Mouse (Mus musculus) cerebellum, adult 9-11 months (tissue): ENCODE measurements around the gene Spop.

Experiments
- DNase-seq: peaks from one replicate; pipeline ENCODE4 v3.0.0; 2022

The Spop gene

DNA sequence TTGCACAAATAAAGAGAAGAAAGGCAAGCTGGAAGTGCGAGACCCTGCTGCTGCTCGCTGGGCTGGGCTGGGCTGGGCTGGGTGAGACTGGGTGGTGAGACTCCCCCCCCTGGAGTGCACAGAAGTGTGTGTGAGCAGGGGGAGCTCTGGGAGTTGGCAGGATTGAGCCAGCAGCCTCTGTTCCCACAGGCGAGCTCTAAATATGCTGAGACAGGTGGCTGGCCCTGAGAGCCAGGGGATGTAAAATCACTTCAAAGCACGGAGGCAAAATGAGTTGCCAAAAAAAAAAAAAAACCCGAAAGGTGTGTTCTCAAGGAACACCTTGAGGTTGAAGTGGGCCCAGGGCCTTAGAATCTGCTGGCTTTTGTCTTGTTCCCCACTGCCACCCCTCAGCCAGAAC is 22.1 kb upstream of the Spop start:
- peak; percentile 90 for DNase-seq

DNA sequence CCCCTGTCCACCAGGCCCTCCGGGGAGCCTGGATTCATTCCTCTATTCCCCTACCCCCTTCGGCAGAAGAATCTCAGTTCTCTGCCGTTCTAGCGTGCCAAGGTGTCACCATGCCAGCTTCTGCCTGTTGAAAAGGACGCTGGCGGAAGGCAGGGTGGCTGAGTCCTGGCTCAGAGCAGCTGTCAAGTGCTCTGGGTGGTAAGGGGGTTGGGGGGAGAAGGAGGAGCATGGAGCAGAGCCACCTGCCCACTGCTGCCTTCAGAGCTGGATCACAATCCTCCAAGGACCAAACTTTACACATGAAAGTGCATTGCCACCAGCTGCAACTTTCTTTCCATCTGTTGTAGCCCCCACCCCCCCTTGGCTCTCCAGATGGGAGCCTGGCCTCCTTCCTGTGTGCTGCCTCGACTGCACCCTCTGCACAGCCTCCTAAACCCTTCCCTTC is 21.6 kb upstream of the Spop start:
- DNase-seq: peak; percentile 93

- peak; percentile 47 for DNase-seq
Observed at GRCm38 (mm10) chr11:95392708-95393499, 21.0 kb upstream of the Spop start.

GRCm38 (mm10) chr11:95393500-95393816 is 20.4 kb upstream of the Spop start:
- peak; percentile 43 for DNase-seq

GRCm38 (mm10) chr11:95394112-95394511 is 19.8 kb upstream of the Spop start:
- peak; percentile 52 for DNase-seq

GRCm38 (mm10) chr11:95396548-95396947 is 17.3 kb upstream of the Spop start:
- DNase-seq: peak; percentile 81

DNA sequence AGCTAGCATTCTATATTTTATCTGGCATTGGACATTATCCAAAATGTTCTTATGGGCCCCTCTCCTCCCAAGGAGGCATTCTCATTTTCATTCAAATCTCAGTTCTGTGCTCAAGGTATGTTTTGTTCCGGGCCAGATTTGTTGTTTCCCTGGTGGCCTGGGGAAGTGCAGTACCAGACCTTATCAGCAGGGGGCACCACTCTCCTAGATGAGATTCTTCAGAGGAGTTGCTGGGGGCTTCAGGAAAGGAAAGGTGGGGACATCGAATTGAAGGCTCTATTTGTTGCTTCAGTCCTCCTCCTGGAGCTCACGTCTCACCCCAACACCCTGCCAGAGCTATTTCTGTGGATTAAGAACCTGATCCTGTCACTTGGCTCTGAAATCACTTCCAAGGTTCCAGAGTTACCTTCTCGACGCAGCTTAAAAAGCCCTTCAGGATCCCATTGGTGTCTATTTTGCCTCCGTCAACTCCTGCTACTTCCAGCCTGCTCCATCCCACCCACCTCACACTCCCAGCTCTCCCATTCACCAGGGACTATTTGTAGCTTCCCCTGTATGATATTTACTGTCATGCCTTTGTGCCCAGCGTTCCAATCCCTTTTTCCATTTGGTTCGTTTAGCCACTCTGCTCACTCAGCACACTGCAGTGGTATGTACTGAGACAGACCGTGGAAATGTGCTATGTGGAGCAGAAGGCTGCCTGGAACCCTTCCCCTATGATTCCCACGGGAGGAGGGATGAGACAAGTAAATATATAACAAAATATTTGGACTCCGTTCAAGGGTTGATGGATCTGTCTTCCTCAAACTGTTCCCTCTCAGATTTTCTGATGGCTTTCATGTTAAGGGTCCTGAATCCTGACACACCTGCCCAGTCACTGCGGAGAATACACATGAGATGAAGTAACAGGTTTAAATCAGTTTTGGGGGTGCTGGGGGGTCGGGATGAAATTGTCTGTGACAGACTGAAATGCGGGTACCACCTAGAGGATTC is 15.7 kb upstream of the Spop start:
- DNase-seq: peak; percentile 83

- DNase-seq: peak; percentile 63
Observed at GRCm38 (mm10) chr11:95399520-95400020, 14.3 kb upstream of the Spop start.

DNA sequence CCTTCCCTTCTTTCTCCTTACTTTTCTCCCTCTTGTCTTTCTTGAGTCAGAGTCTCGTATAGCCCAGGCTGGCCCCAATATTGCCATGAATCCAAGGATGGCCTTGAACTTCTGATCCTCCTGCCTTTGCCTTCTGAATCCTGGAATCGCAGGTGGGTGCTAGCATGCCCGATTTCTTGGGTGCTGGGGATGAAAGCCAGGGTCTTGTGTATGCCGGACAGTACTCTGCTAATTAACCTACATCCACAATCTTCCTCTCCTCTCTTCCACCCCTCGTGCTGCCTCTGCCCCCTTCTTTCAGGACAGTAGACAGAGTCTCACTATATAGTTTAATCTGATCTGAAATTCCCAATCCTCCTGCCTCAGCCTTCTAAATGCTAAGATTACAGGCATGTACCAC is 12.3 kb upstream of the Spop start:
- peak; percentile 53 for DNase-seq

DNA sequence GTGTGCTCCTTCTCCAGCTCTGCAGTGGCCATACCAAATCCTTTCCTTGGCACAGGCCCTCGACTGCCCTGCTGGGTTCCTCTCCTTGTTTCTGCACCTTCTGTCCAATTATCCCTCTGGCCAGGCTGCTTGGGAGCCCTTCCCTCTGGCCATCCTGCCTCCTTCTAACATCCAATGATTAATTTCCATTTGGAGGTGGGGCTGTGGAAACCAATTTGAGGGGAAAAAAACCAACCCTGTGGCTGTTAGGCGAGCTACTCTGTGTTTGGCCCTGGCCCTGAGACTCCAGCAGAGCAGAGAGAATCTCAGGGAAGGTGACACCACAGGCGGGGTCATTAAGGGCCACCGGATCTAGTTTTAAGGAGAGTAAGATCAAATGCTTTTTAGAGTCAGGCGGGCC is 11.7 kb upstream of the Spop start:
- peak; percentile 95 for DNase-seq

DNA sequence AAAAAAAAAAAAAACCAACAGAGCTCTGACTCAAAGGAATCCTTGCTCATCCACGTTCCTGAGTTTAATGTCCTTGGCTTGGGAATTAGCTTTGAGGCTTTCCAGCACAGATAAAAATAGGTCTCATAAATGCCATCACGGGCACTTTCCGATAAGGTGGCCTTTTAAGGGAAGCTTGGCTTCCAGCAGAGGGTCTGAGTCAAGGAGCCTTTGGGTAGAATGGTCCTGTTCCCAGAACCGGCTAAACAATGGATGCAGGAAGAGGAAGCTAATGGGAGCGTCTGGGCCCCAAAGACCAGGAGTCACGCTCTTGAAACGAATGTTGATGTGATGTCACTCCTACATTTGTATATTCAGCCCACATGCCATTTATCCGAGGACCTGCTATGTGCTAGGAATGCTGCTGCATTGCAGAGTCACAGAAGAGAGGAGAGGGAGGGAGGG is 11.2 kb upstream of the Spop start:
- DNase-seq: peak; percentile 63

GRCm38 (mm10) chr11:95403382-95404340 is 10.2 kb upstream of the Spop start:
- DNase-seq: peak; percentile 66

- peak; percentile 27 for DNase-seq
Observed at GRCm38 (mm10) chr11:95405771-95406170, 8.1 kb upstream of the Spop start.

DNA sequence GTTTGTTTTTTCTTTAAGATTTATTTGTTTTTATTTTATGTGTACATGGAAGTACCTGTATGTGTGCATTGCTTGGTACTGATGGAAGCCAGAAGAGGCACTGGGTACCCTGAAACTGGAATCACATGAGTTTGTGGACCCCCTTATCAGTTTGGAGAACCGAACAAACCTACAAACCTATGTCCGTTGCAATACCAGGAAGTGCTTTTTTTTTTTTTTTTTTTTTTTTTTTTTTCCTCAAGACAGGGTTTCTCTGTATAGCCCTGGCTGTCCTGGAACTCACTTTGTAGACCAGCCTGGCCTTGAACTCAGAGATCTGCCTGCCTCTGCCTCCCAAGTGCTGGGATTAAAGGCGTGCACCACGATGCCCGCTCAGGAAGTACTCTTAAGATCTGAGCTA is 7.5 kb upstream of the Spop start:
- peak; percentile 14 for DNase-seq

GRCm38 (mm10) chr11:95409450-95410112 is 4.3 kb upstream of the Spop start:
- no peak for DNase-seq

GRCm38 (mm10) chr11:95411453-95412013 is 2.3 kb upstream of the Spop start:
- DNase-seq: peak; percentile 29

DNA sequence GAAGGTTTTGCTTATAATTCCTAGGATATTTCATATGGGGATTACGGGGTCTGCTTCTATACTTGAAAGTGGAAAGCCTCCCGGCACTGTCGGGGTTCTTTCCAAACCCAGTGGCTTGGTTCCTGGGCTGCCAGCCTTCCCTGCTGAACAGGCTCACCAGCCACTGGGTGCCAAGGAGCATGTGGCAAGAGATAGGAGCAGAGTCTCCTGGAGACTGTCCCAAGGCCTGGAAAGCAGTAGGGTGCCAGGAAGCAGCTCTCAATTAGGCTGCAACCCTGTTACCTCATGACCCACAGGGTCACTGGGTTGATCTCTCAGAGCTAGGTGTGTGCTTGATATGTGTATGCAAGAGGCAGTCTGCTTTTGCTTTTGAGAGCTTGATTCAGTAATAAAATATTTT is 1.3 kb upstream of the Spop start:
- peak; percentile 73 for DNase-seq

DNA sequence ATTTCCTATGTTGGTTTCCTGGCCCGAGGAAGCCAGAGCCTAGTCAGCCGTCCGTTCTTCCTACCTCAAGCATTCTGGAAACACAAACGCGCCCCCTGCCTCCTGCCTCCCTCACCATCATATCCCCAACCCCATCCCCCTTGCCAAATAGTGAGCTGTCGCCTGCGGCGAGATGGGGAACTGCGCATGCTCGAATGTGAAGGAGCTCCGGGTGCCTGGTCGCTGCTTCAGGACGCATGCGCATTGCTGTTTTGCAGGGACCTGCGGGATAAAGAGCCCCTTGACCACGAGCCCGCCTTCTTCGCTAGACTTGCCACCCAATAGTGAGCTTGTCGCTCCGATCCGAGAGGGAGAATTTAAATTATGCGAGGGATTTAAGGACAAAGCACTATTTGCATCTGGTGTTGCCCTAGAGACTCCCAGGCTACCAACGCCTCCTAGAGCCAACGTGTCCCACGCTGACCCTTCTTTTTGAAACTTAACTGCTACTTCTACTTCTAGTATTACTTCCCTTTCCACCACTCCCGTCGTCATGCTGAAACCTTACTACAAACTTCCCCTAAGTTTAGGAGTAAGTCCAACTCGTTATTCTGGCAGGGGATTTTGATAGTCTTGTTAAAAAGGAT is 769 bp downstream of the Spop start:
- DNase-seq: peak; percentile 96

DNA sequence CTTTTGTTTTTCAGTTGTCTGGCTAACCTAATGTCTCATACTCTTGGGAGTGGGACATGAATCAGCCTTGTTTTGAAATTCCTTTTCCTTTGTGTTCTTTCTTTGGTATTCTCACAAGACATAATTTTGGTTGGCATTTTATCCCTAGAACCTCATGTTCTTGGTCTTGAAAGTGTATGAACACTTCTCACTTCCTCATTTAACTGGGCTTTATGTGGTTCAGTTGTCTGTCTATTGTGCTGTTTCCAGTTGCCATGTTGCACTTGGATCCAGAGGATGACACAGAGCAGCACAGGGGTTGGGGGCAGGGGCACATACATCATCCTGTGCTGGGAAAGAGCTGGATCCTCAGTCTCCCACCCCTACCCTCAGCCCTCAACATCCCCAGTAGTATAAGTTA is 2.1 kb downstream of the Spop start:
- no peak for DNase-seq

DNA sequence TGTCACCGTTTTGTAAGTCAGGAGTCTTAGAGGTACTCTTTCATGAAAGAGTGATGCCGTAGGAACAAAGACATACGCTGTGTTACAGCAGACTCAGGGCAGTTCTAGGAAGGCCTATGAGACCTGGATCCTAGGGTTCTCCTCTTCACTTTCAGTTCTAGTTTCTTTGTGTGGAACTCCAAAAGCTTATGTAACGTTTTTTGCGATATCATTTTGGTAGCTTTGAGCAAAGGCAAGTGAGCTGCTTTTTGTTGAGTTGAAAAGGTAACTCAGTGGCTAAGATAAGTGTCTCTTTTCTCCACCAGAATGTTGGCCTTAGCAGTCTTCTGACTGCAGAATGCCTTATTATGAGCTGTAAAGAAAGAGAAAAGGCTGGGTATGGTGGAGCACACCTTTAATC is 3.5 kb downstream of the Spop start:
- DNase-seq: no peak

- no peak for DNase-seq
Observed at GRCm38 (mm10) chr11:95420880-95421435, 7.1 kb downstream of the Spop start.
